Mouse (Mus musculus) testis, adult 2 months (tissue): ENCODE results near the gene Gm5129.

Source experiments
- CTCF ChIP-seq: fragments of 200-500 bp; IDR thresholded peaks from 2 replicates; pipeline ENCODE4 v1.5.1; 2012; ENCODE audit warnings: low read depth, mild to moderate bottlenecking, inconsistent platforms, low read length, moderate library complexity; ENCODE audit not compliant: control insufficient read depth, insufficient read depth, insufficient replicate concordance
- POLR2A ChIP-seq: fragments of 200-500 bp; IDR thresholded peaks from 2 replicates; pipeline ENCODE4 v1.6.1; 2012; ENCODE audit warnings: low read depth, mild to moderate bottlenecking, inconsistent platforms, low read length, moderate library complexity; ENCODE audit not compliant: control insufficient read depth

DNA sequence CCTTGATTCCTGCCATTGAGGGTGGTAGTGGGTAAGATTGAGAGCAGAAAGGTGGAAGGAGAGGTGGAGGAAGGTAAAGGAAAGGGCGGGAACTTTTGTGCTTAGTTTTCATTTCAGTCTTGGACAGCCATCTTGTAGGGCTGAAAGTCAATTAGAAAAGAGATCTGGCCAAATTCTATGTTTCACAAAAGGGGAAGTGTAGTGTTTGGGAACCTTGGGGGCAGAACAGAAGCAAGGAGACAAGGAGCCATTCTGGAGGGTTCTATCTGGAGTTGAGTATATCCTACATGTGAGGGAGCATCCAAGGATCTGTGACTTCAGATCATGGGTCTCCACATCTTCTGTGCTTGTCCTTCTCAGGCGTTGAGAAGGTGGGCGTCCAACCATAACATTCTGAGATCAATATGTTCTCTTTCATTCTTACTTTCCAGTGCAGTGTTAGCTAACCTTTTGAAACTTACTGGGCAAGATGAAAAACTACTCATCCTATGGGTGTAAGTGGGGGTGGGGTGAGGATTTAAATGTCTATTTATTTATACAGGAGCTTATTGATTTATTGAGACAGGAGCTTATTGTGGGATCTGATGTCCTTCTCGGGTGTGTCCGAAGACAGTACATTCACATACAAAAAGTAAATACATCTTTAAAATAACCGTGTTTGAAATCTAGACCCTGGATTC is 765 bp downstream of the Gm5129 start:
- TF ChIP-seq POLR2A, result no peak
- TF ChIP-seq CTCF, result no peak
